Comparison of ENCODE assay signal across 13 mouse cellular contexts in genomic region chr2:59676041-59676440, GRCm38 (mm10).
DNase-seq lines count a peak whose midpoint lies in the region; ATAC-seq and TF ChIP-seq lines count a peak whose summit lies in the region.
"Had no signal": no experiment of that assay in that cellular context is flagged by ENCODE, and none has a peak within 500 bp of the region (broad histone marks: within the 10 kb centered on the region; RNA-seq: fewer than 3 reads in every experiment).

No protein-coding gene starts in this region.

- H3K9me3 ChIP-seq in kidney, postnatal 0 days (replicated peaks; ENCODE audit: low read length): no peaks in the 10 kb centered on the region
- H3K9me3 ChIP-seq in embryonic facial prominence, embryonic 13.5 days: no peaks in the 10 kb centered on the region; the same call in 1 of the 2 replicates
- no peaks in the 10 kb centered on the region for H3K9me3 ChIP-seq in limb, embryonic 12.5 days
- H3K9me3 ChIP-seq: hindbrain, embryonic 12.5 days had no signal

- no peak overlapping the region for H3K4me2 ChIP-seq in kidney, postnatal 0 days (ENCODE audit: low read length)
- H3K4me2 ChIP-seq in embryonic facial prominence, embryonic 13.5 days: no peak overlapping the region
- H3K4me2 ChIP-seq in limb, embryonic 12.5 days: no peak overlapping the region
- H3K4me2 ChIP-seq: hindbrain, embryonic 12.5 days; midbrain, embryonic 11.5 days had no signal

- H3K4me1 ChIP-seq in kidney, postnatal 0 days (replicated peaks; ENCODE audit: insufficient read depth, low read length): peaks cover 63% of the 10 kb centered on the region
- peaks cover 78% of the 10 kb centered on the region for H3K4me1 ChIP-seq in embryonic facial prominence, embryonic 13.5 days
- H3K4me1 ChIP-seq in limb, embryonic 12.5 days (replicated peaks): peaks cover 92% of the 10 kb centered on the region

- no peaks in the 10 kb centered on the region for H3K27me3 ChIP-seq in kidney, postnatal 0 days (ENCODE audit: insufficient read depth, low read length)
- H3K27me3 ChIP-seq in embryonic facial prominence, embryonic 13.5 days: no peaks in the 10 kb centered on the region
- no peaks in the 10 kb centered on the region for H3K27me3 ChIP-seq in limb, embryonic 12.5 days
- H3K27me3 ChIP-seq: hindbrain, embryonic 12.5 days had no signal

- DNase-seq in heart, adult 11 months: peak; percentile 93
- DNase-seq in heart, postnatal 4 days: no peak
- DNase-seq in kidney, postnatal 0 days (ENCODE audit: low spot score): no peak
- DNase-seq in kidney, postnatal 10 days: no peak
- DNase-seq in embryo, embryonic 10 days (ENCODE audit: low spot score): no peak
- DNase-seq in thymus, postnatal 14 days: no peak
- DNase-seq: cerebellum, postnatal 14 days; lung, postnatal 14 days; spleen, adult 18-20 months had no signal

- WGBS in kidney, postnatal 0 days: 49% methylated on average over 6 of the region's 6 CpGs
- WGBS in embryonic facial prominence, embryonic 13.5 days: 65% methylated on average over 6 of the region's 6 CpGs
- 56% methylated on average over 6 of the region's 6 CpGs for WGBS in limb, embryonic 12.5 days

- no peaks in the 10 kb centered on the region for H3K36me3 ChIP-seq in kidney, postnatal 0 days (ENCODE audit: insufficient read depth, low read length)
- H3K36me3 ChIP-seq in embryonic facial prominence, embryonic 13.5 days: no peaks in the 10 kb centered on the region
- H3K36me3 ChIP-seq in limb, embryonic 12.5 days: peaks cover 6% of the 10 kb centered on the region; the same call in 1 of the 2 replicates
- H3K36me3 ChIP-seq: hindbrain, embryonic 12.5 days had no signal

- H3K9ac ChIP-seq in kidney, postnatal 0 days (ENCODE audit: low read depth, low read length): no peak overlapping the region
- H3K9ac ChIP-seq in embryonic facial prominence, embryonic 13.5 days: no peak overlapping the region
- H3K9ac ChIP-seq in limb, embryonic 12.5 days (replicated peaks): no peak overlapping the region
- H3K9ac ChIP-seq: hindbrain, embryonic 12.5 days had no signal

- ATAC-seq in kidney, postnatal 0 days (replicated peaks; ENCODE audit: low FRiP score, low read depth): no peak
- ATAC-seq in embryonic facial prominence, embryonic 13.5 days (ENCODE audit: insufficient number of reproducible peaks, insufficient read depth, low FRiP score, low TSS enrichment, low read depth): no peak
- no peak for ATAC-seq in limb, embryonic 12.5 days (ENCODE audit: insufficient number of reproducible peaks, insufficient read depth, low FRiP score, low TSS enrichment, low read depth)

- peak overlapping the region; percentile 86 for H3K27ac ChIP-seq in kidney, postnatal 0 days
- H3K27ac ChIP-seq in embryonic facial prominence, embryonic 13.5 days: peak overlapping the region; percentile 28; the same call in 1 of the 2 replicates
- H3K27ac ChIP-seq in limb, embryonic 12.5 days: peak overlapping the region; percentile 73; the same call in 1 of the 2 replicates
- H3K27ac ChIP-seq: hindbrain, embryonic 12.5 days had no signal

- H3K4me3 ChIP-seq in kidney, postnatal 0 days (replicated peaks; ENCODE audit: low read depth, low read length): no peak overlapping the region
- H3K4me3 ChIP-seq in embryonic facial prominence, embryonic 13.5 days: no peak overlapping the region
- no peak overlapping the region for H3K4me3 ChIP-seq in limb, embryonic 12.5 days (replicated peaks)
- H3K4me3 ChIP-seq: hindbrain, embryonic 12.5 days had no signal

- TF ChIP-seq CTCF in kidney, postnatal 0 days (IDR thresholded peaks at IDR 0.05; ENCODE audit: low read depth): no peak

Comparison
In these comparisons a context has a peak if more than half of its experiments do, and no peak if none do; other contexts are left out.
1. H3K27ac ChIP-seq: peak in every context shown above with its lines; median percentile 86 in kidney, postnatal 0 days; 73 in limb, embryonic 12.5 days; 28 in embryonic facial prominence, embryonic 13.5 days.